Mouse (Mus musculus): ENCODE measurements around the gene Rd3.

The Rd3 gene

GRCm38 (mm10) chr1:191963948-191964772, 13.0 kb upstream of the Rd3 start:
- WGBS: 35% methylated on average over 8 of the region's 8 CpGs

GRCm38 (mm10) chr1:191964773-191965481, 12.2 kb upstream of the Rd3 start:
- WGBS: 14% methylated on average over 13 of the region's 13 CpGs

GRCm38 (mm10) chr1:191969939-191970338, 7.2 kb upstream of the Rd3 start:
- 92% methylated on average over 5 of the region's 5 CpGs for whole genome bisulfite sequencing

GRCm38 (mm10) chr1:191974509-191975405, 2.4 kb upstream of the Rd3 start:
- WGBS: 62% methylated on average over 13 of the region's 13 CpGs

- WGBS: 26% methylated on average over 6 of the region's 6 CpGs
Measured at GRCm38 (mm10) chr1:191981426-191982102, 4.4 kb downstream of the Rd3 start.

GRCm38 (mm10) chr1:191986674-191987480, 9.7 kb downstream of the Rd3 start:
- 82% methylated on average over 8 of the region's 8 CpGs for WGBS

DNA sequence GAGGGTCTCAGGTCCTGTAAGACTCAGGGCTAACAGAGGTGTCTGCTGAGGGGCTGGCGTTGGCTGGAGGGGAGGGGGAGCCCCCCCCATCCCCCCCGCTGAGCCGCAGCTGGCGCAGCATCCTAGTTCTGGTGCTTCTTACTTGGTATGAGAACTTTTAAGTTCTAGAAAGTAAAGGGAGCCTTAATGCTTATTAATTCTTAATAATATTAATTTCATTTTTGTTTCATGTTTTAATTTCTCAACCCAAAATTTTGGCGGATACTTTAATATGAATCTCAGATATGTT, 10.3 kb downstream of the Rd3 start:
- WGBS: 61% methylated on average over 5 of the region's 5 CpGs

DNA sequence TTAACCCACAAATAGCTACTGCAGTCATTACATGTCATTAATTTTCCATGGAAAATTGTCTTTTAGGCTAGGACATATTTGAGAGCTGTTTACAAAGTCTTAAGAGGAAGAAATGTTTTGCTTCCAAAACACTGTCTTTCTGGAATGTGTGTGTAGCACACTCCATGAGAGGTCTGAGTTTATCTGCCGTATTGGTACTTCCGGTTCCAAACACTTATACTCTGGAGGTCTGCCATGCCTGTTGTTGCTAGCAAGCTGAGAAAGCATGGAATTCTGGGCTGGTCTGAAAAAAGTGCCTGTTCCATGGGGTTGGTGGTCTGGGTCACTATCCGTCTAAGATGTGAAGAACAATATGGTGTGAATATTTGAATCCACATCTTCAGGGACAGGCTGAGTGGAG, 11.5 kb downstream of the Rd3 start:
- WGBS: 77% methylated on average over 3 of the region's 3 CpGs

DNA sequence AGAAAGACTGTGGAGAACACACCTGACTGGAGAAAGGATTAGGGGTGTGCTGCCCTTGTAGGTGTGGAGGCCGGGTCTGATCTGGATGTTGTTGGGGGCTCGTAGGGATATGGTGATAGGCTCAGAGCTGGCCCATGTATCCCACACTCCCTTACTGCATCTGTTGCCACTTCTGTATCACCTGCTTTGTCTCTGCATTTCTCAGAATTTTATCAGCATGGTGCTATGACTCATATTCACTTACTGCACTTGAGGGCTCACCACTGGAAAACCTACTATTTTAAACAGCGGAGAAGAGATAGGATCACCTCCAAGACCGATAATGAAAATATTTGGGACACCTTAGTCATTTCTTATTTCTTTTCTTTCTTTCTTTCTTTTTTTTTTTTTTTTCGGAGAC, 11.9 kb downstream of the Rd3 start:
- 83% methylated on average over 5 of the region's 5 CpGs for WGBS

- 0% methylated on average over 22 of the region's 22 CpGs for WGBS
Measured at GRCm38 (mm10) chr1:191989994-191990393, 12.8 kb downstream of the Rd3 start.

- WGBS: 68% methylated on average over 7 of the region's 7 CpGs
Measured at GRCm38 (mm10) chr1:191992040-191992780, 15.0 kb downstream of the Rd3 start.

DNA sequence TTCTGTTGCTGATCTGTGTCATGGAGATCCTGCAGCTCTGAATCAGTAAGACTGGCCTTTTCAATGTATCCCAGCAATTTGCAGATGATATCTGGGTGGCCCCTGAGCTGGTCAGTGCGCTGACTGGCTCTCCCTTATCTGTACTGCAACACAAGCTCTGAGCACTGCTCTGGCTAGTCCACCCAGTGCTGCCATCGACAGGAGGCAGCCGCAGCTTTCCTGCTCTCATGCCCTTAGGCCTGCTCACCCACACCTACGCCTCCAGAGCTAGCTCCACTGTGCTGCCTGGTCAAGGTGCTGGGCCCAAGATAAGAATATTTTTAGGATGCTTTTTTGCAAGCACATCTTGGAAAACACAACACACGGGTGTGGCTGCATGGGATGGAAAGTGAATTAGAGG, 17.3 kb downstream of the Rd3 start:
- WGBS: 89% methylated on average over 5 of the region's 5 CpGs

DNA sequence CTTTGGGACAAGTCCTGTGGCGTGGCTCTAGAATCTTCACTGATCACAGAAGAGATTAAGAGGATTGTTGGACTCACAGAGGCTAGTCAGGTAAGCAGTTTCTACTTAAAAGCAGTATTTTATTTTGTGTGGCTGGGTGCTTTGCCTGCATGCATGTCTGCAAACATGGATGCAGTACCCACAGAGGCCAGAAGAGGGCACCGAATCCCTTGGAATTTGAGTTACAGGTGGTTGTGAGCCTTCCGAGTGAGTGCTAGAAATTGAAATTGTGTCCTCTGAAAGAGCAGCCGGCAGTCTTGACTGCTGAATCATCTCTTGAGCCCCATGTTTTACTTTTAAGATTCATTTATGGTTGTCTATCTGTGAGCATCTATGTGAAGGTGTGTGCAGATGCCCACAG, 18.3 kb downstream of the Rd3 start:
- 70% methylated on average over 4 of the region's 4 CpGs for WGBS

DNA sequence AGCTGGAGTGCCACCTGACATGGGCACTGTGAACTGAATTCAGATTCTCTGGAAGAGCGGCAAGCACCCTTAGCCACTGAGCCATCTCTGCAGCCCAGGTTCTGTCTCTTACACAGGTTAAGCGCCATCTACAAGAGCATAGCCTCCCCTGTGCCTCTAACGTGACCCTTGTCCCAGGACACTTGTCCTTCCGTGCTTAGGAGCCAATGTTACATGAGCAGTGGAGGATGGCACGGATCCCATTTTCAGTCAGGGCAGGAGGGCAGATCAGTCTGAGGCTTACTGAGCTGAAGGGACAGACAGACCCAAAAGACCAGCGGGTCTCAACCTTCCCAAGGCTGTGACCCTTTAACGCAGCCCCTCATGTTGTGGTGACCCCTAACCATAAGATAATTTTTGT, 18.7 kb downstream of the Rd3 start:
- WGBS: 96% methylated on average over 7 of the region's 7 CpGs

DNA sequence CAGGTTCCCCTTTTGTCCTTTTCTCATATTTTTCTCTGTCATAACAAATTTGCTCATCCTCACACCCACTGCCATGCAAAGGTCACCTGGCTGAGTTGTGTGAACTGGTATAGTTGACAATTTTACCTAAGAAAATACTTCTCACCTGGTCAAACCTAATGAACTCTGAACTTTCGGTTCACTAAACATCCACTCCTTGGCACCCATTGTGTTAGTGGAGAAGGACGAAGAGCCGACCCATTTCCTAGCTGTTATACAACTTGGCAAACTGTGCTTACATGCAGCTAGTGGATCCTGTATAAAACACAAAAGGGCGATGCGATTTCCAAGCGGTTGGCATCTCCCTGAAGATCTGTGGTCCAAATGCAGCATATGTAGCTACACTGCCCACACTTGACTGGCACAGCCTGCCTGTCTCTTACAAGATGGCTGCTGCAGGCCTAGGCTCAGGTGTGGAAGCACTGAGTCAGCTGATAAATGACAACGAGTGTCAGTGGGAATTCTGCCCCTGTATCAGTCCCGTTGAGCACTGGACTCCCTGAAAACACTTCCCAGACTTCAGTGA, 19.5 kb downstream of the Rd3 start:
- 60% methylated on average over 8 of the region's 8 CpGs for WGBS
